In the genomic region with DNA sequence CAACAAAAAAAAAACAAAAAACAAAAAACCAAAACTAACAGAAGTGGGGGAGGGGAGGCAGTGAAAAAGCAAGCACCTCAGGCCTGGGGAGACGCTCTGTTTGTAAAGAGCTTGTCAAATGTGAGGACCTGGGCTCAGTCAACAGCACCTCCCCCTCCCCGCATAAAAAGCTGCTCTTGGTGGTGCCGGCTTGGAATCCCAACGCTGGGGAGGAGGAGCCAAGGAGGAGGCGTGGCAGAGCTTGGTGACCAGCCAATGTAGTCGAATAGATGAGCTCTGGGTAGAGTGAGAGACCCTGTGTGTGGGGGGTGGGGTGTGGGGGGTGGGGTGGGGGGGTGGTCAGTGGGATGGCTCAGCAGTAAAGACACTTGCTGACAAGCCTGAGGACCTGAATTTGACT, we compare ENCODE assay signal across 24 mouse cellular contexts.
DNase-seq lines count a peak whose midpoint lies in the region; ATAC-seq and TF ChIP-seq lines count a peak whose summit lies in the region.
"Had no signal": no experiment of that assay in that cellular context is flagged by ENCODE, and none has a peak within 500 bp of the region (broad histone marks: within the 10 kb centered on the region; RNA-seq: fewer than 3 reads in every experiment).

No protein-coding gene starts in this region.

- ATAC-seq in hindbrain, embryonic 12.5 days (ENCODE audit: low FRiP score): no peak
- no peak for ATAC-seq in hindbrain, embryonic 14.5 days (ENCODE audit: low FRiP score)
- no peak for ATAC-seq in neural tube, embryonic 15.5 days (ENCODE audit: low FRiP score)
- ATAC-seq: forebrain, embryonic 16.5 days; lung, postnatal 0 days had no signal

- 0 out of 2 replicates have a peak overlapping the region, but pooled peaks have one; percentile 9 for H3K27ac ChIP-seq in hindbrain, embryonic 12.5 days
- no peak overlapping the region for H3K27ac ChIP-seq in hindbrain, embryonic 14.5 days
- no peak overlapping the region for H3K27ac ChIP-seq in ES-E14 (ENCODE audit: insufficient read depth, low read depth, low read length, poor library complexity, severe bottlenecking)
- H3K27ac ChIP-seq in neural tube, embryonic 15.5 days (replicated peaks): 0 out of 2 replicates have a peak overlapping the region, but pooled peaks have one; percentile 28
- H3K27ac ChIP-seq: embryonic facial prominence, embryonic 13.5 days; forebrain, embryonic 10.5 days; heart, embryonic 13.5 days; kidney, postnatal 0 days; layer of hippocampus, adult 2 months; limb, embryonic 13.5 days had no signal

- WGBS in hindbrain, embryonic 12.5 days: 25% methylated on average over 6 of the region's 6 CpGs
- WGBS in hindbrain, embryonic 14.5 days: 31% methylated on average over 6 of the region's 6 CpGs
- 22% methylated on average over 6 of the region's 6 CpGs for whole genome bisulfite sequencing in neural tube, embryonic 15.5 days

- no peaks in the 10 kb centered on the region for H3K36me3 ChIP-seq in hindbrain, embryonic 12.5 days
- H3K36me3 ChIP-seq in hindbrain, embryonic 14.5 days (replicated peaks; ENCODE audit: control insufficient read depth, insufficient read depth): no peaks in the 10 kb centered on the region
- H3K36me3 ChIP-seq in ES-E14 (ENCODE audit: control insufficient read depth, insufficient read depth, low read length, poor library complexity, severe bottlenecking): no peaks in the 10 kb centered on the region
- no peaks in the 10 kb centered on the region for H3K36me3 ChIP-seq in neural tube, embryonic 15.5 days
- H3K36me3 ChIP-seq: embryonic facial prominence, embryonic 13.5 days; forebrain, embryonic 10.5 days; heart, embryonic 13.5 days; limb, embryonic 13.5 days had no signal

- no peak overlapping the region for H3K4me3 ChIP-seq in hindbrain, embryonic 12.5 days
- H3K4me3 ChIP-seq in hindbrain, embryonic 14.5 days (replicated peaks; ENCODE audit: low read length): no peak overlapping the region
- H3K4me3 ChIP-seq in ES-E14 (ENCODE audit: insufficient read depth in 1 of 2, low read depth in 1 of 2, low read length in 2 of 2, poor library complexity in 1 of 2, severe bottlenecking in 1 of 2): no peak overlapping the region
- H3K4me3 ChIP-seq in neural tube, embryonic 15.5 days (replicated peaks): no peak overlapping the region
- H3K4me3 ChIP-seq: embryonic facial prominence, embryonic 13.5 days; forebrain, embryonic 10.5 days; heart, embryonic 13.5 days; layer of hippocampus, adult 2 months; limb, embryonic 13.5 days had no signal

- in situ Hi-C loops in ES-E14 (cut with MboI; ENCODE audit: low sequenced_read_pairs in 2 of 2, unreplicated experiment in 2 of 2): no loop called here

- no peak overlapping the region for H3K4me2 ChIP-seq in hindbrain, embryonic 12.5 days (replicated peaks)
- no peak overlapping the region for H3K4me2 ChIP-seq in hindbrain, embryonic 14.5 days (replicated peaks)
- H3K4me2 ChIP-seq in neural tube, embryonic 15.5 days: no peak overlapping the region
- H3K4me2 ChIP-seq: embryonic facial prominence, embryonic 13.5 days; heart, embryonic 13.5 days; limb, embryonic 13.5 days; liver, embryonic 11.5 days had no signal

- H3K9me3 ChIP-seq in hindbrain, embryonic 12.5 days (replicated peaks): no peaks in the 10 kb centered on the region
- H3K9me3 ChIP-seq in hindbrain, embryonic 14.5 days (ENCODE audit: control insufficient read depth, low read length): no peaks in the 10 kb centered on the region
- H3K9me3 ChIP-seq in ES-E14 (ENCODE audit: control insufficient read depth, insufficient read depth, low read depth, low read length): no peaks in the 10 kb centered on the region
- H3K9me3 ChIP-seq in neural tube, embryonic 15.5 days (replicated peaks): no peaks in the 10 kb centered on the region
- H3K9me3 ChIP-seq: embryonic facial prominence, embryonic 13.5 days; forebrain, embryonic 10.5 days; heart, embryonic 13.5 days; limb, embryonic 13.5 days had no signal

- no peaks in the 10 kb centered on the region for H3K27me3 ChIP-seq in hindbrain, embryonic 12.5 days
- no peaks in the 10 kb centered on the region for H3K27me3 ChIP-seq in hindbrain, embryonic 14.5 days (ENCODE audit: control insufficient read depth, insufficient read depth, low read length)
- no peaks in the 10 kb centered on the region for H3K27me3 ChIP-seq in neural tube, embryonic 15.5 days (replicated peaks)
- H3K27me3 ChIP-seq: embryonic facial prominence, embryonic 13.5 days; heart, embryonic 13.5 days; limb, embryonic 13.5 days had no signal

- H3K4me1 ChIP-seq in hindbrain, embryonic 12.5 days: 0 out of 2 replicates have a peak, but pooled peaks cover 3% of the 10 kb centered on the region
- peaks cover 5% of the 10 kb centered on the region; the same call in 1 of the 2 replicates for H3K4me1 ChIP-seq in hindbrain, embryonic 14.5 days (replicated peaks; ENCODE audit: control insufficient read depth, insufficient read depth, low read length)
- peaks cover 0 to 12% of the 10 kb centered on the region in 2 experiments; a peak in 1 of 4 replicates for H3K4me1 ChIP-seq in ES-E14 (ENCODE audit: control insufficient read depth in 2 of 2, insufficient read depth in 2 of 2, low read length in 2 of 2, poor library complexity in 1 of 2)
- H3K4me1 ChIP-seq in neural tube, embryonic 15.5 days: peaks cover 18% of the 10 kb centered on the region
- H3K4me1 ChIP-seq: heart, embryonic 13.5 days had no signal

- DNase-seq in hindbrain, embryonic 14.5 days (ENCODE audit: low spot score): no peak
- DNase-seq in kidney, postnatal 4 days: peak; percentile 31 to 38
- no peak for DNase-seq in kidney, adult 18-20 months
- peak; percentile 37 for DNase-seq in ES-E14 (ENCODE audit: low read depth, low spot score)
- DNase-seq in layer of hippocampus, adult 11-12 months (ENCODE audit: low spot score): no peak
- DNase-seq: cerebellum, adult 9-10 months; cerebellum, postnatal 36 days; heart, postnatal 10 days; kidney, adult 11 months; midbrain, embryonic 14.5 days; right cerebral cortex, adult 18-20 months; spleen, adult 18-20 months; thymus, postnatal 25 days had no signal

- no peak overlapping the region for H3K9ac ChIP-seq in hindbrain, embryonic 12.5 days
- no peak overlapping the region for H3K9ac ChIP-seq in hindbrain, embryonic 14.5 days
- no peak overlapping the region for H3K9ac ChIP-seq in ES-E14 (ENCODE audit: insufficient read depth, low read depth, low read length, poor library complexity, severe bottlenecking)
- no peak overlapping the region for H3K9ac ChIP-seq in neural tube, embryonic 15.5 days (replicated peaks)
- H3K9ac ChIP-seq: embryonic facial prominence, embryonic 13.5 days; heart, embryonic 13.5 days; limb, embryonic 13.5 days had no signal

TF ChIP-seq in ES-E14, 5 proteins besides CTCF, POLR2A, EP300 and RAD21:
- TF ChIP-seq ZC3H11A (IDR thresholded peaks at IDR 0.05; ENCODE audit: borderline replicate concordance, low read depth, low read length) (no peak), CHD2 (IDR thresholded peaks at IDR 0.05; ENCODE audit: low read depth, low read length) (no peak), ZNF384 (IDR thresholded peaks at IDR 0.05; ENCODE audit: low read depth, low read length) (no peak)

Comparison
In these comparisons a context has a peak if more than half of its experiments do, and no peak if none do; other contexts are left out.
1. H3K27ac ChIP-seq: peak in hindbrain, embryonic 12.5 days (single experiment) and neural tube, embryonic 15.5 days (single experiment); none in hindbrain, embryonic 14.5 days (single experiment) and ES-E14 (single experiment).
2. DNase-seq: peak in kidney, postnatal 4 days (2 of 2) and ES-E14 (single experiment); none in hindbrain, embryonic 14.5 days (single experiment), kidney, adult 18-20 months (single experiment) and layer of hippocampus, adult 11-12 months (single experiment).